Mouse (Mus musculus): Measurements from ENCODE around the gene Gm10972. TPM values are rescaled to one million over a fixed set of nuclear protein-coding genes. Genes with fewer than 3 reads are reported as not detected.
"Not testable (repeated sequence)": the region's sequence is repeated elsewhere in the genome, so short reads cannot be mapped to it uniquely, and the experiment has no call there.

The Gm10972 gene
- not detected in 2 replicates for polyA plus RNA-seq (2015; fragmentation: Nextera tagmentation; extraction: Ambion mirVana)

GRCm38 (mm10) chr3:94642495-94643162 lies at the start of gene Gm10972:
TSS of gene Gm10972 (plus strand) at chr3:94643112.
- not testable (repeated sequence) for H3K27me3 ChIP-seq; H3K27ac ChIP-seq; H3K4me2 ChIP-seq; H3K9me3 ChIP-seq (replicated peaks); H3K4me1 ChIP-seq (replicated peaks); H3K9ac ChIP-seq; H3K4me3 ChIP-seq (replicated peaks); H3K36me3 ChIP-seq; DNase-seq
- 65% methylated on average over 2 of the region's 2 CpGs for WGBS (ENCODE audit: insufficient replicate concordance)
- peak; percentile 49 for ATAC-seq (ENCODE audit: low read depth)

GRCm38 (mm10) chr3:94595871-94596287 lies 47.0 kb upstream of the Gm10972 start:
- Histone ChIP-seq H3K27ac (no peak overlapping the region), H3K27me3 (no peaks in the 10 kb centered on the region), H3K4me3 (replicated peaks) (no peak overlapping the region), H3K9ac (no peak overlapping the region), H3K4me2 (no peak overlapping the region), H3K9me3 (replicated peaks) (no peaks in the 10 kb centered on the region), H3K4me1 (replicated peaks) (peaks cover 10% of the 10 kb centered on the region), H3K36me3 (no peaks in the 10 kb centered on the region)
- 67% methylated on average over 6 of the region's 6 CpGs for WGBS (ENCODE audit: insufficient replicate concordance)
- no peak for DNase-seq
- ATAC-seq (ENCODE audit: low read depth), result no peak

GRCm38 (mm10) chr3:94597224-94597779 lies 45.6 kb upstream of the Gm10972 start:
- Histone ChIP-seq H3K27ac (no peak overlapping the region), H3K4me2 (no peak overlapping the region), H3K36me3 (no peaks in the 10 kb centered on the region), H3K9me3 (replicated peaks) (no peaks in the 10 kb centered on the region), H3K9ac (no peak overlapping the region), H3K27me3 (no peaks in the 10 kb centered on the region), H3K4me3 (replicated peaks) (no peak overlapping the region), H3K4me1 (replicated peaks) (peaks cover 10% of the 10 kb centered on the region)
- WGBS (ENCODE audit: insufficient replicate concordance), result 20% methylated on average over 3 of the region's 3 CpGs
- peak; percentile 39; the same call in 1 of the 2 replicates for ATAC-seq (ENCODE audit: low read depth)
- DNase-seq, result no peak

GRCm38 (mm10) chr3:94601959-94602358 lies 41.0 kb upstream of the Gm10972 start:
- peaks cover 10% of the 10 kb centered on the region for H3K4me1 ChIP-seq (replicated peaks)
- no peak overlapping the region for H3K9ac ChIP-seq
- no peaks in the 10 kb centered on the region for H3K9me3 ChIP-seq (replicated peaks)
- 2% methylated on average over 4 of the region's 4 CpGs for WGBS (ENCODE audit: insufficient replicate concordance)
- no peak overlapping the region for H3K27ac ChIP-seq
- DNase-seq (no peak), ATAC-seq (ENCODE audit: low read depth) (no peak)
- no peak overlapping the region for H3K4me3 ChIP-seq (replicated peaks)
- H3K27me3 ChIP-seq, result no peaks in the 10 kb centered on the region
- H3K4me2 ChIP-seq, result no peak overlapping the region
- H3K36me3 ChIP-seq, result no peaks in the 10 kb centered on the region

- Histone ChIP-seq H3K27ac (no peak overlapping the region), H3K27me3 (no peaks in the 10 kb centered on the region), H3K9ac (no peak overlapping the region), H3K9me3 (replicated peaks) (no peaks in the 10 kb centered on the region), H3K4me2 (no peak overlapping the region), H3K36me3 (no peaks in the 10 kb centered on the region), H3K4me3 (replicated peaks) (no peak overlapping the region), H3K4me1 (replicated peaks) (peaks cover 19% of the 10 kb centered on the region)
- no peak for DNase-seq
- WGBS (ENCODE audit: insufficient replicate concordance), result 51% methylated on average over 3 of the region's 3 CpGs
- ATAC-seq (ENCODE audit: low read depth), result no peak
These were observed 33.3 kb upstream of the Gm10972 start for GRCm38 (mm10) chr3:94609621-94610020.

- 64% methylated on average over 2 of the region's 2 CpGs for WGBS (ENCODE audit: insufficient replicate concordance)
- Histone ChIP-seq H3K27me3 (no peaks in the 10 kb centered on the region), H3K36me3 (no peaks in the 10 kb centered on the region), H3K27ac (no peak overlapping the region), H3K9me3 (replicated peaks) (no peaks in the 10 kb centered on the region), H3K4me2 (no peak overlapping the region), H3K4me1 (replicated peaks) (peaks cover 19% of the 10 kb centered on the region), H3K4me3 (replicated peaks) (no peak overlapping the region), H3K9ac (no peak overlapping the region)
- no peak for ATAC-seq (ENCODE audit: low read depth)
- no peak for DNase-seq
These were observed 32.3 kb upstream of the Gm10972 start for GRCm38 (mm10) chr3:94610581-94610980.

GRCm38 (mm10) chr3:94611343-94611742 lies 31.6 kb upstream of the Gm10972 start:
- DNase-seq (no peak), ATAC-seq (ENCODE audit: low read depth) (no peak)
- Histone ChIP-seq H3K36me3 (0 out of 2 replicates have a peak, but pooled peaks cover 3% of the 10 kb centered on the region), H3K4me1 (replicated peaks) (peaks cover 19% of the 10 kb centered on the region), H3K4me2 (no peak overlapping the region), H3K9me3 (replicated peaks) (no peaks in the 10 kb centered on the region), H3K27me3 (no peaks in the 10 kb centered on the region), H3K4me3 (replicated peaks) (no peak overlapping the region), H3K27ac (no peak overlapping the region), H3K9ac (no peak overlapping the region)
- WGBS (ENCODE audit: insufficient replicate concordance), result 58% methylated on average over 4 of the region's 4 CpGs

- H3K9ac ChIP-seq, result no peak overlapping the region
- ATAC-seq (ENCODE audit: low read depth) (no peak), DNase-seq (no peak)
- H3K4me3 ChIP-seq (replicated peaks), result no peak overlapping the region
- no peak overlapping the region for H3K27ac ChIP-seq
- H3K4me1 ChIP-seq (replicated peaks), result peaks cover 21% of the 10 kb centered on the region
- no peaks in the 10 kb centered on the region for H3K9me3 ChIP-seq (replicated peaks)
- 72% methylated on average over 5 of the region's 5 CpGs for whole genome bisulfite sequencing (ENCODE audit: insufficient replicate concordance)
- H3K36me3 ChIP-seq, result 0 out of 2 replicates have a peak, but pooled peaks cover 5% of the 10 kb centered on the region
- H3K27me3 ChIP-seq, result no peaks in the 10 kb centered on the region
- no peak overlapping the region for H3K4me2 ChIP-seq
These were observed 31.1 kb upstream of the Gm10972 start for GRCm38 (mm10) chr3:94611834-94612233.

GRCm38 (mm10) chr3:94612274-94612673 lies 30.6 kb upstream of the Gm10972 start:
- ATAC-seq (ENCODE audit: low read depth), result no peak
- Histone ChIP-seq H3K9ac (no peak overlapping the region), H3K27me3 (no peaks in the 10 kb centered on the region), H3K36me3 (0 out of 2 replicates have a peak, but pooled peaks cover 5% of the 10 kb centered on the region), H3K4me1 (replicated peaks) (peaks cover 22% of the 10 kb centered on the region), H3K4me3 (replicated peaks) (no peak overlapping the region), H3K4me2 (no peak overlapping the region), H3K27ac (no peak overlapping the region), H3K9me3 (replicated peaks) (no peaks in the 10 kb centered on the region)
- DNase-seq, result no peak
- 68% methylated on average over 1 of the region's 1 CpGs for WGBS (ENCODE audit: insufficient replicate concordance)

- DNase-seq (no peak), ATAC-seq (ENCODE audit: low read depth) (no peak)
- no peak overlapping the region for H3K4me2 ChIP-seq
- no peak overlapping the region for H3K27ac ChIP-seq
- no peak overlapping the region for H3K9ac ChIP-seq
- no peaks in the 10 kb centered on the region for H3K27me3 ChIP-seq
- 75% methylated on average over 7 of the region's 7 CpGs for WGBS (ENCODE audit: insufficient replicate concordance)
- H3K36me3 ChIP-seq, result 0 out of 2 replicates have a peak, but pooled peaks cover 5% of the 10 kb centered on the region
- no peak overlapping the region for H3K4me3 ChIP-seq (replicated peaks)
- H3K4me1 ChIP-seq (replicated peaks), result peaks cover 28% of the 10 kb centered on the region
- no peaks in the 10 kb centered on the region for H3K9me3 ChIP-seq (replicated peaks)
These were observed 29.5 kb upstream of the Gm10972 start for GRCm38 (mm10) chr3:94613258-94613878.

GRCm38 (mm10) chr3:94616717-94617116 lies 26.2 kb upstream of the Gm10972 start:
- peak; percentile 50 for DNase-seq
- peaks cover 32% of the 10 kb centered on the region for H3K4me1 ChIP-seq (replicated peaks)
- no peak overlapping the region for H3K4me3 ChIP-seq (replicated peaks)
- no peak overlapping the region for H3K27ac ChIP-seq
- no peaks in the 10 kb centered on the region for H3K27me3 ChIP-seq
- H3K4me2 ChIP-seq, result no peak overlapping the region
- ATAC-seq (ENCODE audit: low read depth), result no peak
- 36% methylated on average over 4 of the region's 4 CpGs for WGBS (ENCODE audit: insufficient replicate concordance)
- H3K9ac ChIP-seq, result no peak overlapping the region
- no peaks in the 10 kb centered on the region for H3K9me3 ChIP-seq (replicated peaks)
- H3K36me3 ChIP-seq, result peaks cover 8% of the 10 kb centered on the region

Measured in liver, embryonic 13.5 days (tissue).